ENCODE assay signal across 21 mouse cellular contexts in the genomic region with DNA sequence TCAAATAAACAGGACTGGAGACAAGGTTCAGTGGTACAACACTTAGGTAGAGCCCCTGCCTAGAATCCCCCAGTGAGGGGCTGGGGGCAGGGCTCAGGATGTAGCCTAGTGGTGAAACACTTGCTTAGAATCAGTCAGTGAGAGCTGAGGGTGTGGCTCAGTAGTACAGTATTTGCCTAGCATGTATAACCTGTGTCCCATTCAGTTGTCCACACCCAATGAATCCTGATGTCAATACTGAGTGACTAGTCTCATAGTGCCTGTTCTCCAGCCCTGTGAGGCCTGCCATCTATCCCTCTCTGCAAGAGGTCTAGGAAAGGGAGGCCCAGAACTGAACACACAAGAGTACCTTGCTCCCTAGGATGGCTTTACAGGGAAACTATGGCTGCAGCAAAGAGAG.
DNase-seq lines count a peak whose midpoint lies in the region; ATAC-seq and TF ChIP-seq lines count a peak whose summit lies in the region.
"Had no signal": no experiment of that assay in that cellular context is flagged by ENCODE, and none has a peak within 500 bp of the region (broad histone marks: within the 10 kb centered on the region; RNA-seq: fewer than 3 reads in every experiment).

No protein-coding gene starts in this region.

- H3K27ac ChIP-seq in stomach, embryonic 16.5 days (ENCODE audit: low read length): no peak overlapping the region
- peak overlapping the region; percentile 53 for H3K27ac ChIP-seq in stomach, postnatal 0 days (replicated peaks)

- H3K4me3 ChIP-seq in stomach, embryonic 16.5 days (replicated peaks; ENCODE audit: low read length): no peak overlapping the region
- H3K4me3 ChIP-seq in stomach, postnatal 0 days (ENCODE audit: low read depth, low read length): no peak overlapping the region

- no peak for TF ChIP-seq EP300 in stomach, postnatal 0 days (optimal IDR thresholded peaks at IDR 0.05)

- no peak overlapping the region for H3K4me2 ChIP-seq in stomach, embryonic 16.5 days (ENCODE audit: low read depth, low read length)
- H3K4me2 ChIP-seq in stomach, postnatal 0 days (replicated peaks; ENCODE audit: low read depth): no peak overlapping the region

- peak; percentile 4 for DNase-seq in large intestine, adult 2 months (ENCODE audit: low read depth, low spot score)
- DNase-seq in stomach, postnatal 0 days (ENCODE audit: low spot score): peak; percentile 48
- no peak for DNase-seq in gastrocnemius, postnatal 25 days
- DNase-seq in ovary, postnatal 14 days (ENCODE audit: low spot score): no peak
- DNase-seq in frontal cortex, adult 2 months (ENCODE audit: extremely low spot score in 1 of 2, low spot score in 1 of 2): no peak
- DNase-seq: adrenal gland, adult 2 months; adrenal gland, adult 8-10 months; adrenal gland, postnatal 10 days; adrenal gland, postnatal 14 days; adrenal gland, postnatal 25 days; adrenal gland, postnatal 36 days; B cell, adult 2 months; cerebellum, adult 11 months; cerebellum, adult 11-12 months; cerebellum, adult 18-20 months had no signal

- no peaks in the 10 kb centered on the region for H3K4me1 ChIP-seq in stomach, embryonic 16.5 days (ENCODE audit: control insufficient read depth, insufficient read depth, low read length)
- H3K4me1 ChIP-seq in stomach, postnatal 0 days (replicated peaks; ENCODE audit: control insufficient read depth, insufficient read depth): no peaks in the 10 kb centered on the region

- H3K36me3 ChIP-seq in stomach, embryonic 16.5 days (ENCODE audit: control insufficient read depth, insufficient read depth, low read length): no peaks in the 10 kb centered on the region
- H3K36me3 ChIP-seq in stomach, postnatal 0 days (ENCODE audit: control insufficient read depth, insufficient read depth, low read length): peaks cover 10% of the 10 kb centered on the region; the same call in 1 of the 2 replicates

- H3K9me3 ChIP-seq in stomach, embryonic 16.5 days (replicated peaks; ENCODE audit: control insufficient read depth, low read length): no peaks in the 10 kb centered on the region
- H3K9me3 ChIP-seq in stomach, postnatal 0 days (ENCODE audit: control insufficient read depth, low read length): no peaks in the 10 kb centered on the region
- H3K9me3 ChIP-seq: G1E had no signal

- no peaks in the 10 kb centered on the region for H3K27me3 ChIP-seq in stomach, embryonic 16.5 days (ENCODE audit: control insufficient read depth, insufficient read depth, low read length)
- no peaks in the 10 kb centered on the region for H3K27me3 ChIP-seq in stomach, postnatal 0 days (ENCODE audit: control insufficient read depth, insufficient read depth, low read length)
- H3K27me3 ChIP-seq: CH12.LX, Patski had no signal

- ATAC-seq in stomach, embryonic 16.5 days (ENCODE audit: insufficient read depth, low FRiP score): 0 out of 2 replicates have a peak, but pooled peaks have one; percentile 27
- peak; percentile 95 for ATAC-seq in stomach, postnatal 0 days (ENCODE audit: low FRiP score, low TSS enrichment)
- ATAC-seq: activated CD4-positive, CD25-positive, alpha-beta regulatory T cell, adult 4 months; CD4-positive, CD25-positive, alpha-beta regulatory T cell, adult 4 months; Patski had no signal

- no peak overlapping the region for H3K9ac ChIP-seq in stomach, embryonic 16.5 days (ENCODE audit: low read length)
- H3K9ac ChIP-seq in stomach, postnatal 0 days (ENCODE audit: low read length): no peak overlapping the region

- TF ChIP-seq CTCF in stomach, postnatal 0 days (IDR thresholded peaks at IDR 0.05; ENCODE audit: low read depth): no peak; the same call in 1 of the 2 replicates

Comparison
In these comparisons a context has a peak if more than half of its experiments do, and no peak if none do; other contexts are left out.
1. DNase-seq: peak in large intestine, adult 2 months (single experiment) and stomach, postnatal 0 days (single experiment); none in gastrocnemius, postnatal 25 days (single experiment), ovary, postnatal 14 days (single experiment) and frontal cortex, adult 2 months (0 of 2).